Mouse (Mus musculus) hindbrain, postnatal 0 days (tissue): ENCODE measurements around the gene Mreg. TPM values are rescaled to one million over a fixed set of nuclear protein-coding genes. Genes with fewer than 3 reads are reported as not detected.

Experiments used
- ATAC-seq: fragments of 200-750 bp; cut with Nextera tagmentation; 2 replicates; pipeline ENCODE4 v1.8.0; 2017; ENCODE audit warnings: mild to moderate bottlenecking, moderate TSS enrichment, moderate library complexity
- DNase-seq: peaks from one replicate; pipeline ENCODE4 v3.0.0-alpha.2; 2015; ENCODE audit warnings: low spot score
- H3K27ac ChIP-seq: fragments of 300-500 bp; sonication (generic); 2 replicates; pipeline ENCODE4 v1.5.1; 2014; ENCODE audit warnings: mild to moderate bottlenecking
- H3K27me3 ChIP-seq: fragments of 300-500 bp; sonication (generic); 2 replicates; pipeline ENCODE4 v1.6.1; 2014; ENCODE audit warnings: low read length, mixed read lengths; ENCODE audit not compliant: insufficient read depth
- H3K36me3 ChIP-seq: fragments of 300-500 bp; sonication (generic); 2 replicates; pipeline ENCODE4 v1.6.1; 2014; ENCODE audit warnings: low read length, mixed read lengths; ENCODE audit not compliant: insufficient read depth
- H3K4me1 ChIP-seq: fragments of 300-500 bp; sonication (generic); 2 replicates; pipeline ENCODE4 v1.6.1; 2014; ENCODE audit warnings: antibody characterized with exemption, low read length, mixed read lengths; ENCODE audit not compliant: insufficient read depth
- H3K4me2 ChIP-seq: fragments of 300-500 bp; sonication (generic); 2 replicates; pipeline ENCODE4 v1.6.1; 2014; ENCODE audit warnings: low read depth, mild to moderate bottlenecking, low read length, moderate library complexity, mixed read lengths
- H3K4me3 ChIP-seq: fragments of 300-500 bp; sonication (generic); 2 replicates; pipeline ENCODE4 v1.5.1; 2014; ENCODE audit warnings: low read length
- H3K9ac ChIP-seq: fragments of 300-500 bp; sonication (generic); replicated peaks from 2 replicates; pipeline ENCODE4 v1.6.1; 2014; ENCODE audit warnings: mild to moderate bottlenecking, low read length, moderate library complexity, mixed read lengths
- H3K9me3 ChIP-seq: fragments of 300-500 bp; sonication (generic); 2 replicates; pipeline ENCODE4 v1.6.1; 2016; ENCODE audit warnings: low read length, mixed read lengths
- CTCF ChIP-seq: IDR thresholded peaks from 2 replicates; pipeline ENCODE4 v1.5.1; 2016; ENCODE audit warnings: antibody characterized with exemption, control low read depth, low read depth
- WGBS: fragments of 180-500 bp; shearing (Covaris S2); extraction: QIAGEN DNeasy Blood & Tissue Kit; methylation state at CpG from one replicate; pipeline ENCODE4 v1.1.7; 2014; 5-methylcytosine and 5-hydroxymethylcytosine counted together
- polyA plus RNA-seq: library from polyadenylated mRNA; unstranded; fragments of >200 nt; fragmentation: Nextera tagmentation; extraction: Ambion mirVana; gene quantifications from 2 replicates; pipeline ENCODE4 v1.2.1, GENCODE M21; 2015
- total RNA-seq: library from RNA; depleted of rRNA; stranded (reverse); fragments of >200 nt; gene quantifications from 2 replicates; pipeline ENCODE4 v1.2.3, GENCODE M21; 2014

Mreg gene
- total and polyA plus RNA-seq, 2 experiments from 2014 or later = 2.1 to 3.9 TPM

DNA sequence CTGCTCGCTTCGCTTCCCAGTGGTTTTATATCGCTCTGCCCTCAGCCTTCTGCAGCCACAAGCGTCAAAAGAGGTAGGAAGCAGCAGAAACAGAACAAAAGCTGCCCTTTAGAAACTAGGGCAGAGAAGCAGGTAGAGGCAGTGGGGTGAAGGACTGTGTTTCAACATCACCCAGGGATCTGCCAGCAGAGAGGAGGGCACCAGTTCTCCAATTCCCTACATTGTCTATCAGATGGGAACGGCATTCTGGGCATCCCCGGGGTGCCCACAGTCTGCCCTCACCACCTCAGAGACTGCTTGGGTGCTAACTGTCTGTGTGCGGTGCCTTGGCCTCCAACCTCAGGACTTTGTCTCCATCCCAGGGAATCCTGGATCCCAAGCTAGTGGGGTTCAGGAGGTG is 32.2 kb downstream of the Mreg start:
- WGBS = 77% methylated on average over 7 of the region's 7 CpGs
- TF ChIP-seq CTCF = no peak
- ATAC-seq (no peak), DNase-seq (no peak)
- no peak overlapping the region for H3K9ac ChIP-seq
- H3K36me3 ChIP-seq = no peaks in the 10 kb centered on the region
- no peaks in the 10 kb centered on the region for H3K9me3 ChIP-seq
- peaks cover 9% of the 10 kb centered on the region for H3K4me1 ChIP-seq
- H3K27me3 ChIP-seq = no peaks in the 10 kb centered on the region
- no peak overlapping the region for H3K27ac ChIP-seq
- H3K4me2 ChIP-seq = no peak overlapping the region
- no peak overlapping the region for H3K4me3 ChIP-seq

- Histone ChIP-seq H3K4me3 (no peak overlapping the region), H3K36me3 (no peaks in the 10 kb centered on the region)
These were observed 35.9 kb downstream of the Mreg start for GRCm38 (mm10) chr1:72176239-72176638.

GRCm38 (mm10) chr1:72174183-72174582 is 37.9 kb downstream of the Mreg start:
- WGBS = 84% methylated on average over 7 of the region's 7 CpGs
- no peak overlapping the region for H3K4me3 ChIP-seq
- ATAC-seq (no peak), DNase-seq (no peak)
- H3K27me3 ChIP-seq = no peaks in the 10 kb centered on the region
- H3K9ac ChIP-seq = no peak overlapping the region
- no peaks in the 10 kb centered on the region for H3K4me1 ChIP-seq
- no peak for TF ChIP-seq CTCF
- no peaks in the 10 kb centered on the region for H3K36me3 ChIP-seq
- no peaks in the 10 kb centered on the region for H3K9me3 ChIP-seq
- no peak overlapping the region for H3K4me2 ChIP-seq
- H3K27ac ChIP-seq = no peak overlapping the region

More at GRCm38 (mm10) chr1:72176239-72176638, 35.9 kb downstream of the Mreg start:
- 63% methylated on average over 6 of the region's 6 CpGs for WGBS
- no peak overlapping the region for H3K9ac ChIP-seq
- DNase-seq (no peak), ATAC-seq (no peak)
- H3K27ac ChIP-seq = no peak overlapping the region
- H3K9me3 ChIP-seq = no peaks in the 10 kb centered on the region
- H3K4me2 ChIP-seq = no peak overlapping the region
- H3K4me1 ChIP-seq = no peaks in the 10 kb centered on the region
- no peak for TF ChIP-seq CTCF
- no peaks in the 10 kb centered on the region for H3K27me3 ChIP-seq

- H3K4me3 ChIP-seq = no peak overlapping the region
- no peaks in the 10 kb centered on the region for H3K36me3 ChIP-seq
- DNase-seq = no peak
- 76% methylated on average over 8 of the region's 8 CpGs for WGBS
- H3K9me3 ChIP-seq = no peaks in the 10 kb centered on the region
- no peaks in the 10 kb centered on the region for H3K4me1 ChIP-seq
- H3K27ac ChIP-seq = no peak overlapping the region
- no peak for TF ChIP-seq CTCF
- no peak for ATAC-seq
- no peak overlapping the region for H3K4me2 ChIP-seq
- no peaks in the 10 kb centered on the region for H3K27me3 ChIP-seq
- no peak overlapping the region for H3K9ac ChIP-seq
These were observed 38.6 kb downstream of the Mreg start for GRCm38 (mm10) chr1:72173402-72174051.

- no peaks in the 10 kb centered on the region for H3K36me3 ChIP-seq
- H3K27ac ChIP-seq = no peak overlapping the region
- no peak for DNase-seq
- whole genome bisulfite sequencing = 85% methylated on average over 8 of the region's 8 CpGs
- H3K9ac ChIP-seq = no peak overlapping the region
- ATAC-seq = no peak
- TF ChIP-seq CTCF = no peak
- no peak overlapping the region for H3K4me2 ChIP-seq
- H3K27me3 ChIP-seq = no peaks in the 10 kb centered on the region
- no peaks in the 10 kb centered on the region for H3K4me1 ChIP-seq
- no peaks in the 10 kb centered on the region for H3K9me3 ChIP-seq
- no peak overlapping the region for H3K4me3 ChIP-seq
These were observed 39.3 kb downstream of the Mreg start for GRCm38 (mm10) chr1:72172788-72173187.

DNA sequence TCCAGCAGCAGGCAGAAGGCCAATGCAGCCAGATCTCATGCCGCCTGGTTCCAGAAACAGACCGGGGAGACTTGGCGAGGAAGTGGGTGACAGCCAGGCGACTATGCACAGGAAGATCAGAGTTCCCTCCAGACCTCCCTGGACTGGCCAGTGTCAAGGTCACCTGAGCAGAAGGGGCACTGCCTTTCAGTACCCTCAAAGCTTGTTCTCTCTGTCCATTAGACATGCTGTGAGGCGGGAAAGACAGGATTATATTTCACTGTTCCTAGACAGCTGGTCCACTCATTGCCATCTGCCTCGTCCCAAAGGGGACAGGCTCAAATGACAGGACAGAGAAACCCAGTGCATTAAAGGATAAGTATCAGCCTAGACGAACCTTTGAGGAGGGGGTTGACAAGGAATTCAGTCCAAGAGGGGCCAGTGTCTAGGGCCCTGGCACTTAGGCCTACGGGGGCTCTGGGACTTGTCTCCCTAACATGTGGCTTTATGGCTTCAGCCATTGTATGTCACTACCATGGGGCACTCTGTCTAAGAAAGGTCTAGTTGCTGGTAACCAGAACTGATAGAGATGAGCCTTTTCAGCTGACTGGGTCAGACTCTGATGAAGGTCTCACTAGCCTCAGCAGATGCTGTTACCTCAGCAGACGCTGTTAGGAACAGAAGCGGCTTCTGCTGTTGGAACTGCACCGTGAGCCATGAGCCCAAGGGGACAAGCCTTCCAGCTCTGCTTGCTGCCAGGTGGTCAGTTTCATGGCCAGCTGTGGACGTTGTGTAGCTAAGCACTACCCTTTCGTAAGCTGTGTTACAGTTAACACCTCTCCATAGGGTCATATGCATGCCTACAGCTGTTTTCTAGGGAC is 40.9 kb downstream of the Mreg start:
- Histone ChIP-seq H3K4me3 (no peak overlapping the region), H3K27me3 (no peaks in the 10 kb centered on the region), H3K4me2 (no peak overlapping the region), H3K9ac (no peak overlapping the region), H3K9me3 (no peaks in the 10 kb centered on the region), H3K36me3 (no peaks in the 10 kb centered on the region), H3K4me1 (no peaks in the 10 kb centered on the region), H3K27ac (peak overlapping the region; percentile 54)
- 45% methylated on average over 13 of the region's 13 CpGs for WGBS
- DNase-seq (peak; percentile 73), ATAC-seq (peak; percentile 80)
- no peak for TF ChIP-seq CTCF

- no peaks in the 10 kb centered on the region for H3K9me3 ChIP-seq
- WGBS = 96% methylated on average over 10 of the region's 10 CpGs
- H3K4me3 ChIP-seq = no peak overlapping the region
- DNase-seq = no peak
- H3K27me3 ChIP-seq = no peaks in the 10 kb centered on the region
- no peaks in the 10 kb centered on the region for H3K4me1 ChIP-seq
- no peak overlapping the region for H3K4me2 ChIP-seq
- no peak overlapping the region for H3K27ac ChIP-seq
- TF ChIP-seq CTCF = no peak
- no peaks in the 10 kb centered on the region for H3K36me3 ChIP-seq
- ATAC-seq = no peak
- H3K9ac ChIP-seq = no peak overlapping the region
These were observed 45.1 kb downstream of the Mreg start for GRCm38 (mm10) chr1:72167024-72167423.
